In genomic region chr5:131714979-131715378, GRCm38 (mm10) we compare ENCODE assay signal across 29 mouse cellular contexts.
"Had no signal": no experiment of that assay in that cellular context is flagged by ENCODE, and none has a peak within 500 bp of the region (broad histone marks: within the 10 kb centered on the region; RNA-seq: fewer than 3 reads in every experiment).

No protein-coding gene starts in this region.

- H3K27ac ChIP-seq: embryonic facial prominence, embryonic 10.5 days; embryonic facial prominence, embryonic 12.5 days; embryonic facial prominence, embryonic 13.5 days; embryonic facial prominence, embryonic 15.5 days; forebrain, embryonic 10.5 days; forebrain, embryonic 12.5 days; forebrain, embryonic 13.5 days; forebrain, embryonic 15.5 days; gastrocnemius, adult 2 months had no signal

- H3K4me1 ChIP-seq: embryonic facial prominence, embryonic 15.5 days had no signal

- H3K4me3 ChIP-seq: embryonic facial prominence, embryonic 10.5 days; embryonic facial prominence, embryonic 12.5 days; embryonic facial prominence, embryonic 13.5 days; embryonic facial prominence, embryonic 15.5 days; erythroblast, embryonic 14.5 days; forebrain, embryonic 10.5 days; forebrain, embryonic 12.5 days; forebrain, embryonic 13.5 days; forebrain, embryonic 15.5 days; gastrocnemius, adult 2 months had no signal

- H3K4me2 ChIP-seq: embryonic facial prominence, embryonic 12.5 days; embryonic facial prominence, embryonic 13.5 days; embryonic facial prominence, embryonic 15.5 days; forebrain, embryonic 12.5 days; forebrain, embryonic 13.5 days; forebrain, embryonic 15.5 days had no signal

- DNase-seq: cerebellum, adult 18-20 months; cerebellum, adult 2 months; cerebellum, adult 8-10 months; cerebellum, adult 9-10 months; cerebellum, adult 9-11 months; cerebellum, postnatal 10 days; cerebellum, postnatal 14 days; cerebellum, postnatal 25 days; cerebellum, postnatal 36 days; embryo, embryonic 11 days; forebrain, postnatal 0 days; gastrocnemius, adult 2 months; gastrocnemius, postnatal 10 days; gastrocnemius, postnatal 14 days; gastrocnemius, postnatal 25 days; gastrocnemius, postnatal 36 days; heart, adult 11 months; heart, adult 18-20 months had no signal

- H3K27me3 ChIP-seq: embryonic facial prominence, embryonic 12.5 days; embryonic facial prominence, embryonic 13.5 days; embryonic facial prominence, embryonic 15.5 days; forebrain, embryonic 13.5 days; forebrain, embryonic 15.5 days had no signal

- ATAC-seq: forebrain, embryonic 13.5 days; forebrain, embryonic 14.5 days; forebrain, embryonic 15.5 days; forebrain, embryonic 16.5 days; forebrain, postnatal 0 days had no signal

- H3K9ac ChIP-seq: embryonic facial prominence, embryonic 12.5 days; embryonic facial prominence, embryonic 13.5 days; embryonic facial prominence, embryonic 15.5 days; forebrain, embryonic 12.5 days; forebrain, embryonic 13.5 days; forebrain, embryonic 15.5 days; forebrain, postnatal 0 days had no signal

- H3K9me3 ChIP-seq: embryonic facial prominence, embryonic 12.5 days; embryonic facial prominence, embryonic 13.5 days; embryonic facial prominence, embryonic 15.5 days; forebrain, embryonic 12.5 days; forebrain, embryonic 15.5 days had no signal
